Mouse (Mus musculus): ENCODE measurements around the gene Gnai2.

DNA sequence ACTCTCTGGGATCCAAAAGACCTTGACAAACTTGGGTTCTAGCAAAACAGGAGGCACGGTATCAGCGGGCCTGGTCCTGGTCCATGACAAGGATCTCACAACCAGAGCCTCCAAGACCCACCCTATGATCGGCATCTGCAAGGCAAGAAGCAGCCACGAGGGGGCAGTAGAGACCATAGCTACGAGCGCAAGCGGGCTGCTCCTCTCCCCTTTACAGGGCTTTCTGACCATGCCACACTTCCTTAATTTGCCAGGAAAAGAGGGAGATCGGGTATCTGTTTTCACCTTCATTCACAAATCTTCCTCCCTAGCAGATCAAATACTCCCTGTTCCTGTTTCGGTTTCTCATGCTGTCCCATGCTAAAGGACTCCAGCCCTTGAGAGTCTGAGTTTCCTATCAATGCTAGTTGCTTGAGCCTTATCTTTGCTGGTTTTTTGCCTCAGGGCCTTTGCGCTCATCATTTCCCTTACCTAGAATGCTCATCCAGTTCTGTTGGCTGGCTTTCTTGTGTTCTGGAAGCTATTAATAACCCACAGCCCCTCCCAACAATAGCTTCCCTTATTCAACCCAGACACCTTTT, 33.0 kb downstream of the Gnai2 start:
- TF ChIP-seq CTCF (IDR thresholded peaks at IDR 0.05; ENCODE audit: low read depth, low read length) = peak; percentile 99
- TF ChIP-seq POLR2A (IDR thresholded peaks at IDR 0.05; ENCODE audit: insufficient read depth, low read length) = no peak

All from ES-Bruce4 (cell line).